Mouse (Mus musculus) limb, embryonic 11.5 days (tissue): ENCODE results near the gene Ccl3. TPM values are rescaled to one million over a fixed set of nuclear protein-coding genes. Genes with fewer than 3 reads are reported as not detected.

Experiments
- ATAC-seq: fragments of 200-750 bp; cut with Nextera tagmentation; 2 replicates; pipeline ENCODE4 v1.8.0; 2017; ENCODE audit warnings: low read depth; ENCODE audit not compliant: insufficient number of reproducible peaks, low FRiP score, low TSS enrichment
- DNase-seq: peaks from one replicate; pipeline ENCODE4 v3.0.0-alpha.2; 2015; ENCODE audit warnings: low spot score
- H3K27ac ChIP-seq: fragments of 300-500 bp; sonication (generic); replicated peaks from 2 replicates; pipeline ENCODE4 v1.5.1; 2014; ENCODE audit warnings: low read depth, mild to moderate bottlenecking, low read length
- H3K27me3 ChIP-seq: fragments of 300-500 bp; sonication (generic); 2 replicates; pipeline ENCODE4 v1.6.1; 2014; ENCODE audit warnings: mild to moderate bottlenecking, low read length, mixed read lengths; ENCODE audit not compliant: control insufficient read depth, insufficient read depth
- H3K36me3 ChIP-seq: fragments of 300-500 bp; sonication (generic); 2 replicates; pipeline ENCODE4 v1.6.1; 2014; ENCODE audit warnings: mild to moderate bottlenecking, low read length, moderate library complexity, mixed read lengths; ENCODE audit not compliant: control insufficient read depth, insufficient read depth
- H3K4me1 ChIP-seq: fragments of 300-500 bp; sonication (generic); 2 replicates; pipeline ENCODE4 v1.6.1; 2014; ENCODE audit warnings: low read length, mixed read lengths; ENCODE audit not compliant: control insufficient read depth, insufficient read depth
- H3K4me2 ChIP-seq: fragments of 300-500 bp; sonication (generic); 2 replicates; pipeline ENCODE4 v1.6.1; 2014; ENCODE audit warnings: low read depth, mild to moderate bottlenecking, moderate library complexity; ENCODE audit not compliant: severe bottlenecking
- H3K4me3 ChIP-seq: fragments of 300-500 bp; sonication (generic); 2 replicates; pipeline ENCODE4 v1.5.1; 2014; ENCODE audit warnings: low read depth, low read length
- H3K9ac ChIP-seq: fragments of 300-500 bp; sonication (generic); 2 replicates; pipeline ENCODE4 v1.6.1; 2014; ENCODE audit warnings: mild to moderate bottlenecking, low read length
- H3K9me3 ChIP-seq: fragments of 300-500 bp; sonication (generic); 2 replicates; pipeline ENCODE4 v1.6.1; 2016; ENCODE audit warnings: low read length; ENCODE audit not compliant: control insufficient read depth
- WGBS: fragments of 180-500 bp; shearing (Covaris S2); extraction: QIAGEN DNeasy Blood & Tissue Kit; methylation state at CpG from one replicate; pipeline ENCODE4 v1.1.7; 2014; 5-methylcytosine and 5-hydroxymethylcytosine counted together
- polyA plus RNA-seq: library from polyadenylated mRNA; unstranded; fragments of >200 nt; fragmentation: Nextera tagmentation; extraction: Ambion mirVana; gene quantifications from 2 replicates; pipeline ENCODE4 v1.2.1, GENCODE M21; 2014

The Ccl3 gene
- 0.20 and 0.34 TPM in 2 replicates for polyA plus RNA-seq

GRCm38 (mm10) chr11:83649305-83649841 lies at the start of gene Ccl3:
TSS of gene Ccl3 (minus strand) at chr11:83649355.
- Histone ChIP-seq H3K27me3 (no peaks in the 10 kb centered on the region), H3K27ac (no peak within 1 kb of the TSS), H3K4me1 (no peaks in the 10 kb centered on the region), H3K4me3 (no peak within 1 kb of the TSS), H3K4me2 (no peak within 1 kb of the TSS), H3K36me3 (no peaks in the 10 kb centered on the region), H3K9me3 (no peaks in the 10 kb centered on the region), H3K9ac (no peak within 1 kb of the TSS)
- 82% methylated on average over 8 of the region's 8 CpGs for WGBS
- ATAC-seq, result no peak
- DNase-seq, result no peak

GRCm38 (mm10) chr11:83692008-83692407 lies 42.9 kb upstream of the Ccl3 start:
- Histone ChIP-seq H3K4me2 (no peak overlapping the region), H3K36me3 (no peaks in the 10 kb centered on the region), H3K27me3 (no peaks in the 10 kb centered on the region), H3K4me3 (no peak overlapping the region), H3K4me1 (no peaks in the 10 kb centered on the region), H3K9me3 (no peaks in the 10 kb centered on the region), H3K27ac (no peak overlapping the region), H3K9ac (no peak overlapping the region)
- ATAC-seq, result no peak
- no peak for DNase-seq
- WGBS, result 66% methylated on average over 1 of the region's 1 CpGs

GRCm38 (mm10) chr11:83689918-83690317 lies 40.8 kb upstream of the Ccl3 start:
- no peaks in the 10 kb centered on the region for H3K36me3 ChIP-seq
- no peaks in the 10 kb centered on the region for H3K4me1 ChIP-seq
- H3K27me3 ChIP-seq, result no peaks in the 10 kb centered on the region
- DNase-seq (no peak), ATAC-seq (no peak)
- no peak overlapping the region for H3K4me3 ChIP-seq
- H3K4me2 ChIP-seq, result no peak overlapping the region
- H3K9me3 ChIP-seq, result no peaks in the 10 kb centered on the region
- no peak overlapping the region for H3K9ac ChIP-seq
- no peak overlapping the region for H3K27ac ChIP-seq
- WGBS, result 76% methylated on average over 1 of the region's 1 CpGs

- Histone ChIP-seq H3K36me3 (no peaks in the 10 kb centered on the region), H3K27me3 (no peaks in the 10 kb centered on the region), H3K4me1 (no peaks in the 10 kb centered on the region), H3K4me3 (no peak overlapping the region), H3K4me2 (no peak overlapping the region), H3K9ac (no peak overlapping the region), H3K27ac (no peak overlapping the region), H3K9me3 (no peaks in the 10 kb centered on the region)
- ATAC-seq (no peak), DNase-seq (no peak)
- WGBS, result 86% methylated on average over 1 of the region's 1 CpGs
Measured at GRCm38 (mm10) chr11:83675665-83676064, 26.5 kb upstream of the Ccl3 start.

- no peaks in the 10 kb centered on the region for H3K36me3 ChIP-seq
- H3K4me3 ChIP-seq, result no peak overlapping the region
- no peak overlapping the region for H3K9ac ChIP-seq
- H3K9me3 ChIP-seq, result no peaks in the 10 kb centered on the region
- H3K27ac ChIP-seq, result no peak overlapping the region
- no peak overlapping the region for H3K4me2 ChIP-seq
- no peaks in the 10 kb centered on the region for H3K4me1 ChIP-seq
- ATAC-seq (no peak), DNase-seq (no peak)
- H3K27me3 ChIP-seq, result no peaks in the 10 kb centered on the region
Measured at GRCm38 (mm10) chr11:83671743-83672142, 22.6 kb upstream of the Ccl3 start.

GRCm38 (mm10) chr11:83663532-83663931 lies 14.4 kb upstream of the Ccl3 start:
- whole genome bisulfite sequencing, result 72% methylated on average over 5 of the region's 5 CpGs
- H3K9me3 ChIP-seq, result no peaks in the 10 kb centered on the region
- ATAC-seq, result no peak

GRCm38 (mm10) chr11:83662204-83662603 lies 13.0 kb upstream of the Ccl3 start, which contains the start of gene Ccl4:
TSS of gene Ccl4 (plus strand) at chr11:83662584.
- Histone ChIP-seq H3K4me1 (no peaks in the 10 kb centered on the region), H3K9me3 (no peaks in the 10 kb centered on the region), H3K4me2 (no peak within 1 kb of the TSS), H3K27ac (no peak within 1 kb of the TSS), H3K4me3 (no peak within 1 kb of the TSS), H3K27me3 (no peaks in the 10 kb centered on the region), H3K36me3 (no peaks in the 10 kb centered on the region), H3K9ac (no peak within 1 kb of the TSS)
- DNase-seq (no peak), ATAC-seq (no peak)
- 81% methylated on average over 6 of the region's 6 CpGs for WGBS

More at GRCm38 (mm10) chr11:83663532-83663931, 14.4 kb upstream of the Ccl3 start:
- no peaks in the 10 kb centered on the region for H3K36me3 ChIP-seq
- H3K4me2 ChIP-seq, result no peak overlapping the region
- no peaks in the 10 kb centered on the region for H3K27me3 ChIP-seq
- no peak overlapping the region for H3K9ac ChIP-seq
- H3K27ac ChIP-seq, result no peak overlapping the region
- DNase-seq, result no peak
- H3K4me3 ChIP-seq, result no peak overlapping the region
- H3K4me1 ChIP-seq, result no peaks in the 10 kb centered on the region

- Histone ChIP-seq H3K9me3 (no peaks in the 10 kb centered on the region), H3K4me3 (no peak overlapping the region), H3K4me1 (no peaks in the 10 kb centered on the region), H3K27ac (no peak overlapping the region), H3K27me3 (no peaks in the 10 kb centered on the region), H3K36me3 (no peaks in the 10 kb centered on the region), H3K9ac (no peak overlapping the region), H3K4me2 (no peak overlapping the region)
- ATAC-seq (no peak), DNase-seq (no peak)
- WGBS, result 72% methylated on average over 6 of the region's 6 CpGs
Measured at GRCm38 (mm10) chr11:83658797-83659196, 9.6 kb upstream of the Ccl3 start.

GRCm38 (mm10) chr11:83657508-83657907 lies 8.4 kb upstream of the Ccl3 start:
- H3K27me3 ChIP-seq, result no peaks in the 10 kb centered on the region
- ATAC-seq (no peak), DNase-seq (no peak)
- H3K4me2 ChIP-seq, result no peak overlapping the region
- H3K4me3 ChIP-seq, result no peak overlapping the region
- 88% methylated on average over 3 of the region's 3 CpGs for WGBS
- H3K4me1 ChIP-seq, result no peaks in the 10 kb centered on the region
- no peaks in the 10 kb centered on the region for H3K9me3 ChIP-seq
- no peak overlapping the region for H3K27ac ChIP-seq
- H3K36me3 ChIP-seq, result no peaks in the 10 kb centered on the region
- no peak overlapping the region for H3K9ac ChIP-seq
